Mouse (Mus musculus) thymus, adult 2 months (tissue): ENCODE measurements around the gene Tmem181a.
"Not testable (repeated sequence)": the region's sequence is repeated elsewhere in the genome, so short reads cannot be mapped to it uniquely, and the experiment has no call there.

ENCODE experiments used
- CTCF ChIP-seq: fragments of 200-500 bp; IDR thresholded peaks from 2 replicates; pipeline ENCODE4 v1.5.1; 2012; ENCODE audit warnings: mild to moderate bottlenecking, control low read depth, low read length, moderate library complexity, borderline replicate concordance; ENCODE audit not compliant: control insufficient read depth, poor library complexity, insufficient read depth; ENCODE audit errors: extremely low read depth
- POLR2A ChIP-seq: fragments of 200-500 bp; IDR thresholded peaks from 2 replicates; pipeline ENCODE4 v1.6.1; 2012; ENCODE audit warnings: mild to moderate bottlenecking, low read length, control low read depth, moderate library complexity; ENCODE audit not compliant: control insufficient read depth, poor library complexity, insufficient read depth; ENCODE audit errors: extremely low read depth

- not testable (repeated sequence) for TF ChIP-seq POLR2A, CTCF
These were observed 40.6 kb downstream of the Tmem181a start for GRCm38 (mm10) chr17:6297060-6297795.
